ENCODE assay signal across 8 mouse cellular contexts in genomic region chr2:38997386-38998374, GRCm38 (mm10). TPM values are rescaled to one million over a fixed set of nuclear protein-coding genes. Genes with fewer than 3 reads are reported as not detected.
A peak's percentile ranks its signal among the peaks of the same experiment; 100 is the strongest.
DNase-seq lines count a peak whose midpoint lies in the region; ATAC-seq lines count a peak whose summit lies in the region.

Gene Wdr38, plus strand, starts transcription at chr2:38997476.

- H3K36me3 ChIP-seq in intestine, embryonic 16.5 days (ENCODE audit: control insufficient read depth, insufficient read depth, low read length): peaks cover 10% of the 10 kb centered on the region

- peak within 1 kb of the TSS; percentile 68 for H3K27ac ChIP-seq in intestine, embryonic 16.5 days (ENCODE audit: low read length)

- no peaks in the 10 kb centered on the region for H3K9me3 ChIP-seq in intestine, embryonic 16.5 days (ENCODE audit: control insufficient read depth, low read length)

- no peaks in the 10 kb centered on the region for H3K27me3 ChIP-seq in intestine, embryonic 16.5 days (replicated peaks; ENCODE audit: control insufficient read depth, insufficient read depth, low read length)

- peak within 1 kb of the TSS; percentile 60 for H3K4me2 ChIP-seq in intestine, embryonic 16.5 days (ENCODE audit: low read depth, low read length)

- ATAC-seq in intestine, embryonic 16.5 days: peak; percentile 93

- H3K4me1 ChIP-seq in intestine, embryonic 16.5 days (ENCODE audit: control insufficient read depth, insufficient read depth, low read length): peaks cover 23% of the 10 kb centered on the region

- 12% methylated on average over 33 of the region's 33 CpGs for WGBS in intestine, embryonic 16.5 days

- DNase-seq in adrenal gland, adult 8-10 months: peak; percentile 88
- DNase-seq in embryo, embryonic 11.5 days (ENCODE audit: low read depth, low spot score): peak; percentile 74
- peak; percentile 79 to 88 for DNase-seq in gastrocnemius, postnatal 4 days (ENCODE audit: low spot score in 2 of 2)
- peak; percentile 91 to 93 for DNase-seq in left cerebral cortex, postnatal 25 days (ENCODE audit: low spot score in 2 of 2)
- peak; percentile 89 for DNase-seq in mesoderm, embryonic 11.5 days (ENCODE audit: low read depth, low spot score)
- peak; percentile 89 for DNase-seq in right cerebral cortex, postnatal 25 days
- DNase-seq in urinary bladder, postnatal 36 days (ENCODE audit: low spot score in 2 of 2): peak; percentile 84 to 87

- H3K4me3 ChIP-seq in intestine, embryonic 16.5 days (ENCODE audit: low read length): peak within 1 kb of the TSS; percentile 57

- intact Hi-C loops in left cerebral cortex, postnatal 25 days (cut with DNase I): loop anchor here (1.0 to 5.0 kb wide), 2 partner anchors 70 to 200 kb away; partner anchors contain the start of gene Nr6a1

- peak within 1 kb of the TSS; percentile 59 for H3K9ac ChIP-seq in intestine, embryonic 16.5 days (ENCODE audit: low read depth, low read length)

RNA-seq across cellular contexts. Expression of gene Wdr38, which starts in this region (rescaled TPM):
- total RNA-seq in adrenal gland, adult 8-10 months (2022): 1 to 10 TPM in 1 of 4 experiments, under 1 TPM in 3; 0.38 to 1.3 (median 0.64) TPM
- total RNA-seq in gastrocnemius, postnatal 4 days (2021): under 1 TPM; 0.17 to 0.21 TPM
- 1.4 and 1.7 TPM in 2 replicates for polyA plus RNA-seq in intestine, embryonic 16.5 days (2015; fragmentation: Nextera tagmentation; extraction: Ambion mirVana)
- under 1 TPM; 0.34 to 0.76 TPM for total RNA-seq in left cerebral cortex, postnatal 25 days (2021)

Comparison
In these comparisons a context has a peak if more than half of its experiments do, and no peak if none do; other contexts are left out.
1. Peak in every context shown above with its lines: DNase-seq, ATAC-seq, H3K4me3 ChIP-seq and H3K27ac ChIP-seq.
2. Peak in DNase-seq in gastrocnemius, postnatal 4 days; RNA of the gene not detected or under 1 TPM.
3. Peak in DNase-seq in left cerebral cortex, postnatal 25 days; RNA of the gene not detected or under 1 TPM.